Mouse (Mus musculus) heart, embryonic 14.5 days (tissue): ENCODE measurements around the gene Creb5. TPM values are rescaled to one million over a fixed set of nuclear protein-coding genes. Genes with fewer than 3 reads are reported as not detected.

ENCODE experiments used
- ATAC-seq: fragments of 200-750 bp; cut with Nextera tagmentation; 2 replicates; pipeline ENCODE4 v1.8.0; 2017; ENCODE audit warnings: low read depth, moderate TSS enrichment; ENCODE audit not compliant: insufficient number of reproducible peaks, insufficient read depth, low FRiP score
- H3K27ac ChIP-seq, 2 experiments: fragments of 200-500 bp in 1 of 2; fragments of 300-500 bp in 1 of 2; sonication (generic) in 1 of 2; replicated peaks in 1 of 2; 2 replicates each; pipeline ENCODE4 v1.5.1; 2012 to 2014; ENCODE audit warnings: low read depth in 2 of 2, low read length in 2 of 2, control low read depth in 1 of 2, mild to moderate bottlenecking in 1 of 2, mixed read lengths in 1 of 2; ENCODE audit not compliant: control insufficient read depth in 1 of 2, insufficient read depth in 1 of 2
- H3K27me3 ChIP-seq: fragments of 300-500 bp; sonication (generic); 2 replicates; pipeline ENCODE4 v1.6.1; 2014; ENCODE audit warnings: mild to moderate bottlenecking, low read length, control low read depth; ENCODE audit not compliant: control insufficient read depth, insufficient read depth
- H3K36me3 ChIP-seq: fragments of 300-500 bp; sonication (generic); 2 replicates; pipeline ENCODE4 v1.6.1; 2014; ENCODE audit warnings: mild to moderate bottlenecking, control low read depth, low read length, mixed read lengths; ENCODE audit not compliant: control insufficient read depth, insufficient read depth
- H3K4me1 ChIP-seq, 2 experiments: fragments of 200-500 bp in 1 of 2; fragments of 300-500 bp in 1 of 2; sonication (generic) in 1 of 2; 2 replicates each; pipeline ENCODE4 v1.6.1; 2012 to 2014; ENCODE audit warnings: low read length in 2 of 2, control low read depth in 1 of 2, mixed read lengths in 1 of 2; ENCODE audit not compliant: control insufficient read depth in 2 of 2, insufficient read depth in 2 of 2
- H3K4me2 ChIP-seq: fragments of 300-500 bp; sonication (generic); 2 replicates; pipeline ENCODE4 v1.6.1; 2014; ENCODE audit warnings: mild to moderate bottlenecking, low read length
- H3K4me3 ChIP-seq, 2 experiments: fragments of 200-500 bp in 1 of 2; fragments of 300-500 bp in 1 of 2; sonication (generic) in 1 of 2; 2 replicates each; pipeline ENCODE4 v1.5.1; 2012 to 2014; ENCODE audit warnings: low read length in 2 of 2, mild to moderate bottlenecking in 2 of 2, control low read depth in 1 of 2, low read depth in 1 of 2, moderate library complexity in 1 of 2; ENCODE audit not compliant: control insufficient read depth in 1 of 2, insufficient read depth in 1 of 2
- H3K9ac ChIP-seq: fragments of 300-500 bp; sonication (generic); 2 replicates; pipeline ENCODE4 v1.6.1; 2014; ENCODE audit warnings: mild to moderate bottlenecking, low read length
- H3K9me3 ChIP-seq: fragments of 300-500 bp; sonication (generic); 2 replicates; pipeline ENCODE4 v1.6.1; 2016; ENCODE audit warnings: low read length, control low read depth; ENCODE audit not compliant: control insufficient read depth
- WGBS: fragments of 180-500 bp; shearing (Covaris S2); extraction: QIAGEN DNeasy Blood & Tissue Kit; methylation state at CpG from one replicate; pipeline ENCODE4 v1.1.7; 2014; 5-methylcytosine and 5-hydroxymethylcytosine counted together
- polyA plus RNA-seq: library from polyadenylated mRNA; unstranded; fragments of >200 nt; fragmentation: Nextera tagmentation; extraction: Ambion mirVana; gene quantifications from 2 replicates; pipeline ENCODE4 v1.2.1, GENCODE M21; 2014

The Creb5 gene
- polyA plus RNA-seq, 1 experiment from 2014 or later, result 38.3 TPM

- no peak for ATAC-seq
Observed at GRCm38 (mm10) chr6:53297851-53298250, 10.8 kb downstream of the Creb5 start.

GRCm38 (mm10) chr6:53304201-53304600 lies 17.1 kb downstream of the Creb5 start:
- no peak overlapping the region for H3K4me2 ChIP-seq
- H3K4me3 ChIP-seq, result no peak overlapping the region
- WGBS, result 73% methylated on average over 2 of the region's 2 CpGs
- no peak overlapping the region for H3K27ac ChIP-seq
- no peaks in the 10 kb centered on the region for H3K27me3 ChIP-seq
- H3K4me1 ChIP-seq, result peaks cover 27 to 51% of the 10 kb centered on the region in 2 experiments
- H3K9me3 ChIP-seq, result no peaks in the 10 kb centered on the region
- ATAC-seq, result no peak
- H3K9ac ChIP-seq, result no peak overlapping the region
- no peaks in the 10 kb centered on the region for H3K36me3 ChIP-seq

More at GRCm38 (mm10) chr6:53297851-53298250, 10.8 kb downstream of the Creb5 start:
- H3K4me2 ChIP-seq, result no peak overlapping the region
- no peak overlapping the region for H3K27ac ChIP-seq
- no peak overlapping the region for H3K9ac ChIP-seq
- no peak overlapping the region for H3K4me3 ChIP-seq
- no peaks in the 10 kb centered on the region for H3K9me3 ChIP-seq
- no peaks in the 10 kb centered on the region for H3K27me3 ChIP-seq
- peaks cover 16 to 31% of the 10 kb centered on the region in 2 experiments; a peak in 3 of 4 replicates for H3K4me1 ChIP-seq
- no peaks in the 10 kb centered on the region for H3K36me3 ChIP-seq
- 83% methylated on average over 5 of the region's 5 CpGs for WGBS

- no peak overlapping the region for H3K4me2 ChIP-seq
- no peak for ATAC-seq
- no peak overlapping the region for H3K27ac ChIP-seq
- H3K4me1 ChIP-seq, result peaks cover 22 to 58% of the 10 kb centered on the region in 2 experiments
- no peaks in the 10 kb centered on the region for H3K9me3 ChIP-seq
- WGBS, result 89% methylated on average over 4 of the region's 4 CpGs
- H3K9ac ChIP-seq, result no peak overlapping the region
- no peaks in the 10 kb centered on the region for H3K36me3 ChIP-seq
- no peaks in the 10 kb centered on the region for H3K27me3 ChIP-seq
- no peak overlapping the region for H3K4me3 ChIP-seq
Observed at GRCm38 (mm10) chr6:53306156-53306555, 19.1 kb downstream of the Creb5 start.

GRCm38 (mm10) chr6:53306710-53307109 lies 19.6 kb downstream of the Creb5 start:
- peaks cover 22 to 63% of the 10 kb centered on the region in 2 experiments for H3K4me1 ChIP-seq
- H3K27ac ChIP-seq, result no peak overlapping the region
- 73% methylated on average over 5 of the region's 5 CpGs for WGBS

GRCm38 (mm10) chr6:53308684-53309083 lies 21.6 kb downstream of the Creb5 start:
- 2% methylated on average over 6 of the region's 6 CpGs for WGBS
- Histone ChIP-seq H3K4me1 (peaks cover 14 to 51% of the 10 kb centered on the region in 2 experiments), H3K9me3 (no peaks in the 10 kb centered on the region), H3K9ac (no peak overlapping the region), H3K4me3 (no peak overlapping the region), H3K27ac (peak overlapping the region; percentile 68 to 77), H3K4me2 (peak overlapping the region; percentile 52), H3K27me3 (no peaks in the 10 kb centered on the region), H3K36me3 (no peaks in the 10 kb centered on the region)
- peak; percentile 26; the same call in 1 of the 2 replicates for ATAC-seq

More at GRCm38 (mm10) chr6:53306710-53307109, 19.6 kb downstream of the Creb5 start:
- ATAC-seq, result no peak
- Histone ChIP-seq H3K9ac (no peak overlapping the region), H3K9me3 (no peaks in the 10 kb centered on the region), H3K27me3 (no peaks in the 10 kb centered on the region), H3K36me3 (no peaks in the 10 kb centered on the region), H3K4me2 (no peak overlapping the region), H3K4me3 (no peak overlapping the region)

- peaks cover 8 to 26% of the 10 kb centered on the region in 2 experiments for H3K4me1 ChIP-seq
- no peak for ATAC-seq
- WGBS, result 83% methylated on average over 6 of the region's 6 CpGs
- no peak overlapping the region for H3K4me3 ChIP-seq
- H3K27ac ChIP-seq, result no peak overlapping the region
- H3K9me3 ChIP-seq, result no peaks in the 10 kb centered on the region
- H3K9ac ChIP-seq, result no peak overlapping the region
- no peak overlapping the region for H3K4me2 ChIP-seq
- no peaks in the 10 kb centered on the region for H3K36me3 ChIP-seq
- H3K27me3 ChIP-seq, result no peaks in the 10 kb centered on the region
Observed at GRCm38 (mm10) chr6:53313604-53314003, 26.5 kb downstream of the Creb5 start.

- ATAC-seq, result no peak
- 53% methylated on average over 10 of the region's 10 CpGs for WGBS
- H3K9ac ChIP-seq, result no peak overlapping the region
Observed at GRCm38 (mm10) chr6:53314126-53314525, 27.1 kb downstream of the Creb5 start.

More at GRCm38 (mm10) chr6:53314126-53314525, 27.1 kb downstream of the Creb5 start:
- no peaks in the 10 kb centered on the region for H3K36me3 ChIP-seq
- no peaks in the 10 kb centered on the region for H3K9me3 ChIP-seq
- H3K4me1 ChIP-seq, result peaks cover 11 to 26% of the 10 kb centered on the region in 2 experiments
- H3K27ac ChIP-seq, result no peak overlapping the region
- H3K4me3 ChIP-seq, result no peak overlapping the region
- H3K4me2 ChIP-seq, result peak overlapping the region; percentile 11; the same call in 1 of the 2 replicates
- no peaks in the 10 kb centered on the region for H3K27me3 ChIP-seq
